Mouse (Mus musculus) spleen, postnatal 4 days (tissue): ENCODE measurements around the gene Vmn1r90.
"Not testable (repeated sequence)": the region's sequence is repeated elsewhere in the genome, so short reads cannot be mapped to it uniquely, and the experiment has no call there.

Experiments
- DNase-seq, 2 experiments: peaks; one replicate each; pipeline ENCODE4 v3.0.0; 2022; ENCODE audit warnings: low spot score in 2 of 2

Vmn1r90 gene

DNA sequence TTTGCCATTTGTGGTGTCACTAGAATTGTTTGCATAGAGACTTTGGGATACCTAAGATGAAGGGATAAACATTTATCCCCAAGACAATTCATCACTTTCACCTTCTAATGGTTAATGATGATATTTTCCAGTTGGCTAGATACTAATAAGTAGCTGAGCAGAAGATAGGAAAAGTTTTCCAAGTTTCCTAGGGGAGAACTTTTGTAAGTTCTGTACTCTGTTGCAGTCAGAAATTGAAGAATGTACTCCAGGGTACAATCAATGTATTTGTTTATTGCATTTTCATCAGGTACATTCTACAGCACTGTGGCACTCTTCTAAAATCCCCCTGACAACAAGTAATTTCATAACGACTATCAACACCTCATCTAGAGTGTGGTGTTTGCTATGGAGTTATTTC lies at the start of gene Vmn1r90:
Gene Vmn1r90 (minus strand): TSS at position 101 of the 400 bp plus-strand sequence.
- no peak for DNase-seq

DNA sequence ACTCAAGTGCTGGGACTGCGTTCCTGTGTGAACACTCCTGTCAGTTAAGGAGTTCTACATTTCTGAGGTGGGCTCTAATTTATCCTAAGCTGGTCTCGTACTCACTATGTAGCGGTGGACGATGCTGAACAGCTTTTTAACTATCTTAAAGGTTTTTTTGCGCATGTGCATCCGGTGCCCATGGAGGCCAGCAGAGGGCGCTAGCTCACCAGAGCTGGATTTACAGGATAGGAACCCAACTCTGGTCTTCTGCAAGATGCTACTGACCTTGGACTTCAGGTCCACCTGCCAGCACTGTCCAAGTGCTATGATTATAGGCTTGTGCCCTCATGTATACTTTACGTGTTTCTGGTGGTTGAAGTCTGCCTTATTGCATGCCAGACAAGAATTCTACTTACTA lies 29.7 kb upstream of the Vmn1r90 start:
- DNase-seq: not testable (repeated sequence)

DNA sequence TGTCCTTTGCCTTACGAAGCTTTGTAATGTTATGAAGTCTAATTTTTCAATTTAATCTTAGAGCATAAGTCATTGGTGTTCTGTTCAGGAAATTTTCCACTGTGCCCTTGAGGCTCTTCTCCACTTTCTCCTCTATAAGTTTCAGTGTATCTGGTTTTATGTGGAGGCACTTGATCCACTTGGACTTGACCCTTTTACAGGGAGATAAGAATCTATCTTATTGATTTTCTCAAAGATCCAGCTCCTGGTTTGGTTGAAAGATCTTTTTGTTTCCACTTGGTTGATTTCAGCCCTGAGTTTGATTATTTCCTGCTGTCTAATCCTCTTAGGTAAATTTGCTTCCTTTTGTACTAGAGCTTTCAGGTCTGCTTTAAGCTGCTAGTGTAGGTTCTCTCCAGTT lies 11.0 kb downstream of the Vmn1r90 start:
- DNase-seq: no peak

DNA sequence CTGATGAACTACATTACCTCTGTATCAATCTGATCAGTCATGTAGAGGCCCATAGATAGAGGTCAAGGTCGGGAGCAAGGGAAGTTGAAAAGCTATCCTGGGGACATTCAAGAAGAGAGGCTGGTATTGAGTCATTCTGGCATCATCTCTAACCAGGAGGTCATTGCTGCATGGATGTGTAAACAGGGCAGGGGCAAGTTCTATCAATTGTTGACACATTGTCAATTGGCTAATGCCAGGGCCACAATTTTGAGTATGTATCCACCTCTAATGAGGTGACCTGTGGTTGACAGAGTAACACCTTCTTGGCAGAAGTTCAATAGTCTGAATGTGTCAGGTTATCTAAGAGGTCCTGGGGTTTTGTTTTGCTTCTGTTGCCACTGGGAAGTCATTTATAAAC lies 38.0 kb downstream of the Vmn1r90 start:
- no peak for DNase-seq

GRCm38 (mm10) chr7:14522636-14523035 lies 40.7 kb downstream of the Vmn1r90 start:
- no peak for DNase-seq

DNA sequence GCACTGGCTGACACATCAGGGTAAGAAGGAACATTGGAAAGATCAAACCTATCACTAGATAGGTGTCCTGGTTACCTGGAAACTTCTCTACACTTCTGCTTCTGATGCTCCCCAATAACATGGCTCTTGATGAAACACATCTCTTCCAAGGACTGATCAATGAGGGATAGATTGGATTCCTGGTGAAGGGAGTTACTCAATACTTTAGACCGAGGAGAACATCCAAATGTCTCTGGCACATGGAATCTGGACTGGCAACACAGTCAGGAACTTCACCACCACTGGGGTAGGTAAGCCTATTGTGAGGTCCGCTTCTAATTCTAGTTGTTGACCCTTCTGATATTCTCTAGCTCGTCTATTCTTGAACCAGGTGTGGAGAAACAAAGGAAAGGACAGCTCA lies 45.0 kb downstream of the Vmn1r90 start:
- no peak for DNase-seq
